Mouse (Mus musculus) lung, postnatal 0 days (tissue): ENCODE measurements at regions not wholly inside any gene's neighbourhood (a gene's known extent, or its start where the extent isn't known, plus 50 kb on each side); places are given as distances from the start of the nearest gene placed in this dataset.

ENCODE experiments used
- ATAC-seq: fragments of 200-750 bp; cut with Nextera tagmentation; 2 replicates; pipeline ENCODE4 v1.8.0; 2017; ENCODE audit warnings: moderate library complexity
- DNase-seq: peaks from one replicate; pipeline ENCODE4 v3.0.0-alpha.2; 2016; ENCODE audit warnings: low spot score
- H3K27ac ChIP-seq: fragments of 300-500 bp; sonication (generic); 2 replicates; pipeline ENCODE4 v1.5.1; 2014; ENCODE audit warnings: antibody characterized with exemption, mild to moderate bottlenecking, low read length, mixed read lengths
- H3K27me3 ChIP-seq: fragments of 300-500 bp; sonication (generic); replicated peaks from 2 replicates; pipeline ENCODE4 v1.6.1; 2014; ENCODE audit warnings: low read length, mixed read lengths; ENCODE audit not compliant: insufficient read depth
- H3K36me3 ChIP-seq: fragments of 300-500 bp; sonication (generic); 2 replicates; pipeline ENCODE4 v1.6.1; 2014; ENCODE audit warnings: low read length, mixed read lengths; ENCODE audit not compliant: insufficient read depth
- H3K4me1 ChIP-seq: fragments of 300-500 bp; sonication (generic); 2 replicates; pipeline ENCODE4 v1.6.1; 2014; ENCODE audit warnings: antibody characterized with exemption, low read depth, low read length, mixed read lengths; ENCODE audit not compliant: insufficient read depth
- H3K4me2 ChIP-seq: fragments of 300-500 bp; sonication (generic); replicated peaks from 2 replicates; pipeline ENCODE4 v1.6.1; 2014; ENCODE audit warnings: low read depth, mild to moderate bottlenecking, low read length, moderate library complexity, mixed read lengths
- H3K4me3 ChIP-seq: fragments of 300-500 bp; sonication (generic); 2 replicates; pipeline ENCODE4 v1.5.1; 2014; ENCODE audit warnings: low read depth, low read length
- H3K9ac ChIP-seq: fragments of 300-500 bp; sonication (generic); replicated peaks from 2 replicates; pipeline ENCODE4 v1.6.1; 2014; ENCODE audit warnings: low read depth, mild to moderate bottlenecking
- H3K9me3 ChIP-seq: fragments of 300-500 bp; sonication (generic); 2 replicates; pipeline ENCODE4 v1.6.1; 2016; ENCODE audit warnings: low read length, mixed read lengths
- CTCF ChIP-seq: IDR thresholded peaks from 2 replicates; pipeline ENCODE4 v1.5.1; 2016; ENCODE audit warnings: antibody characterized with exemption, mild to moderate bottlenecking
- EP300 ChIP-seq: IDR thresholded peaks from 2 replicates; pipeline ENCODE4 v1.6.1; 2016; ENCODE audit warnings: antibody characterized with exemption, mild to moderate bottlenecking, control low read depth
- WGBS: fragments of 180-500 bp; shearing (Covaris S2); extraction: QIAGEN DNeasy Blood & Tissue Kit; methylation state at CpG from one replicate; pipeline ENCODE4 v1.1.7; 2014; 5-methylcytosine and 5-hydroxymethylcytosine counted together

- Histone ChIP-seq H3K4me3 (no peak overlapping the region), H3K4me2 (no peak overlapping the region), H3K9ac (no peak overlapping the region), H3K36me3 (no peaks in the 10 kb centered on the region), H3K9me3 (no peaks in the 10 kb centered on the region), H3K4me1 (no peaks in the 10 kb centered on the region), H3K27ac (no peak overlapping the region), H3K27me3 (no peaks in the 10 kb centered on the region)
- ATAC-seq (no peak), DNase-seq (no peak)
- TF ChIP-seq CTCF: no peak
- 86% methylated on average over 5 of the region's 5 CpGs for WGBS
These were observed 211.4 kb downstream of the Tgfb2 start for GRCm38 (mm10) chr1:186494411-186494783.

- H3K4me1 ChIP-seq: no peaks in the 10 kb centered on the region
- H3K9me3 ChIP-seq: no peaks in the 10 kb centered on the region
- H3K27ac ChIP-seq: no peak overlapping the region
- no peak for DNase-seq
- no peak for ATAC-seq
- no peak overlapping the region for H3K4me3 ChIP-seq
- no peak overlapping the region for H3K4me2 ChIP-seq
- no peaks in the 10 kb centered on the region for H3K27me3 ChIP-seq
- H3K9ac ChIP-seq: no peak overlapping the region
- WGBS: 86% methylated on average over 14 of the region's 14 CpGs
- no peaks in the 10 kb centered on the region for H3K36me3 ChIP-seq
- TF ChIP-seq EP300 (no peak), CTCF (no peak)
These were observed 212.0 kb downstream of the Tgfb2 start for GRCm38 (mm10) chr1:186493664-186494410.

- TF ChIP-seq EP300: no peak
- no peak for TF ChIP-seq CTCF
- no peak overlapping the region for H3K4me3 ChIP-seq
- DNase-seq (peak; percentile 64), ATAC-seq (peak; percentile 21; the same call in 1 of the 2 replicates)
- no peaks in the 10 kb centered on the region for H3K9me3 ChIP-seq
- no peaks in the 10 kb centered on the region for H3K4me1 ChIP-seq
- 47% methylated on average over 8 of the region's 8 CpGs for WGBS
- no peak overlapping the region for H3K4me2 ChIP-seq
- no peak overlapping the region for H3K9ac ChIP-seq
- no peaks in the 10 kb centered on the region for H3K36me3 ChIP-seq
- H3K27me3 ChIP-seq: no peaks in the 10 kb centered on the region
- H3K27ac ChIP-seq: no peak overlapping the region
These were observed 223.6 kb downstream of the Tgfb2 start for GRCm38 (mm10) chr1:186482177-186482576.

- 24% methylated on average over 1 of the region's 1 CpGs for WGBS
- no peak for ATAC-seq
These were observed 225.8 kb downstream of the Tgfb2 start for GRCm38 (mm10) chr1:186480019-186480418.

GRCm38 (mm10) chr1:186478428-186479238 is 227.2 kb downstream of the Tgfb2 start:
- DNase-seq: peak; percentile 52
- 59% methylated on average over 8 of the region's 8 CpGs for WGBS
- TF ChIP-seq CTCF: no peak
- TF ChIP-seq EP300: no peak

More at GRCm38 (mm10) chr1:186480019-186480418, 225.8 kb downstream of the Tgfb2 start:
- no peak for DNase-seq
- H3K4me1 ChIP-seq: no peaks in the 10 kb centered on the region
- H3K9me3 ChIP-seq: no peaks in the 10 kb centered on the region
- H3K9ac ChIP-seq: no peak overlapping the region
- H3K4me3 ChIP-seq: no peak overlapping the region
- H3K27me3 ChIP-seq: no peaks in the 10 kb centered on the region
- TF ChIP-seq EP300: no peak
- no peak for TF ChIP-seq CTCF
- no peak overlapping the region for H3K4me2 ChIP-seq
- H3K36me3 ChIP-seq: no peaks in the 10 kb centered on the region
- H3K27ac ChIP-seq: no peak overlapping the region

GRCm38 (mm10) chr1:186474844-186475243 is 230.9 kb downstream of the Tgfb2 start:
- Histone ChIP-seq H3K36me3 (no peaks in the 10 kb centered on the region), H3K9me3 (no peaks in the 10 kb centered on the region), H3K4me1 (no peaks in the 10 kb centered on the region), H3K27ac (no peak overlapping the region), H3K27me3 (no peaks in the 10 kb centered on the region), H3K9ac (no peak overlapping the region), H3K4me3 (no peak overlapping the region), H3K4me2 (no peak overlapping the region)
- no peak for ATAC-seq
- TF ChIP-seq EP300 (no peak), CTCF (no peak)
- WGBS: 66% methylated on average over 2 of the region's 2 CpGs
- DNase-seq: no peak

More at GRCm38 (mm10) chr1:186478428-186479238, 227.2 kb downstream of the Tgfb2 start:
- Histone ChIP-seq H3K36me3 (no peaks in the 10 kb centered on the region), H3K4me2 (no peak overlapping the region), H3K9ac (no peak overlapping the region), H3K9me3 (no peaks in the 10 kb centered on the region), H3K4me1 (no peaks in the 10 kb centered on the region), H3K27me3 (no peaks in the 10 kb centered on the region), H3K27ac (no peak overlapping the region), H3K4me3 (no peak overlapping the region)
- ATAC-seq: peak; percentile 49
